ENCODE assay signal across 18 mouse cellular contexts in the genomic region with DNA sequence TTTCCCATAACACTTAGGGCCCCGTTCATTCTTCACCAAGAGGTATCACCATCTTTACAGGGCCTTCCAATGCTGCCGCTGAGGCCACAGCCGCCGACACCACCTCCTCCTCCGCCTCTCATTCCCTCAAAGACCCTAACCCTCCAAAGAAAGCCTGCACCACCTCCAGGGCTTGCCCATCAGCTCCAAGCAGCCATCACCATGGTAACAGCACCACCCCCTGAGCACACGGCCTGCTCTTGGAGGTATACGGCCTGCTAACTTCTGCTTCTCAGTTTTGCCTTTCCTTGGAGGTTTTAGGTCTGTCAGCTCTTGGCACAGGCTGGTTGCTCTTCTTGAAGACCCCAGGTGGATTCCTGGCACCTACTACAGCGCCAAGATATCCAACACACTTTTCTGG. TPM values are rescaled to one million over a fixed set of nuclear protein-coding genes. Genes with fewer than 3 reads are reported as not detected.
DNase-seq lines count a peak whose midpoint lies in the region; ATAC-seq and TF ChIP-seq lines count a peak whose summit lies in the region.
"Had no signal": no experiment of that assay in that cellular context is flagged by ENCODE, and none has a peak within 500 bp of the region (broad histone marks: within the 10 kb centered on the region; RNA-seq: fewer than 3 reads in every experiment).

No protein-coding gene starts in this region.

- no peak overlapping the region for H3K27ac ChIP-seq in intestine, postnatal 0 days (ENCODE audit: low read depth, low read length)
- no peak overlapping the region for H3K27ac ChIP-seq in intestine, embryonic 16.5 days (ENCODE audit: low read length)
- H3K27ac ChIP-seq in forebrain, embryonic 12.5 days = 0 out of 2 replicates have a peak overlapping the region, but pooled peaks have one; percentile 25
- H3K27ac ChIP-seq in midbrain, embryonic 13.5 days = no peak overlapping the region
- H3K27ac ChIP-seq: neural tube, embryonic 15.5 days had no signal

- WGBS in intestine, postnatal 0 days = 86% methylated on average over 8 of the region's 8 CpGs
- WGBS in intestine, embryonic 16.5 days = 72% methylated on average over 8 of the region's 8 CpGs
- WGBS in forebrain, embryonic 12.5 days = 33% methylated on average over 8 of the region's 8 CpGs
- 27% methylated on average over 8 of the region's 8 CpGs for WGBS in midbrain, embryonic 13.5 days

- ATAC-seq in intestine, postnatal 0 days = no peak
- no peak for ATAC-seq in intestine, embryonic 16.5 days
- peak; percentile 36; the same call in 1 of the 2 replicates for ATAC-seq in forebrain, embryonic 12.5 days (ENCODE audit: low FRiP score)
- ATAC-seq in midbrain, embryonic 13.5 days = peak; percentile 65; the same call in 1 of the 2 replicates

- TF ChIP-seq CTCF in intestine, postnatal 0 days (IDR thresholded peaks at IDR 0.05; ENCODE audit: low read depth) = 0 out of 2 replicates have a peak, but pooled peaks have one; percentile 8

- H3K4me3 ChIP-seq in intestine, postnatal 0 days (ENCODE audit: low read depth, low read length) = no peak overlapping the region
- no peak overlapping the region for H3K4me3 ChIP-seq in intestine, embryonic 16.5 days (ENCODE audit: low read length)
- no peak overlapping the region for H3K4me3 ChIP-seq in forebrain, embryonic 12.5 days (replicated peaks)
- no peak overlapping the region for H3K4me3 ChIP-seq in midbrain, embryonic 13.5 days (replicated peaks)
- H3K4me3 ChIP-seq: neural tube, embryonic 15.5 days had no signal

- H3K4me1 ChIP-seq in intestine, postnatal 0 days (replicated peaks; ENCODE audit: control insufficient read depth, insufficient read depth, low read length) = peaks cover 11% of the 10 kb centered on the region
- H3K4me1 ChIP-seq in intestine, embryonic 16.5 days (ENCODE audit: control insufficient read depth, insufficient read depth, low read length) = peaks cover 26% of the 10 kb centered on the region
- peaks cover 15% of the 10 kb centered on the region for H3K4me1 ChIP-seq in forebrain, embryonic 12.5 days
- peaks cover 15% of the 10 kb centered on the region for H3K4me1 ChIP-seq in midbrain, embryonic 13.5 days (replicated peaks)

- no peak overlapping the region for H3K4me2 ChIP-seq in intestine, postnatal 0 days (replicated peaks; ENCODE audit: low read depth)
- no peak overlapping the region for H3K4me2 ChIP-seq in intestine, embryonic 16.5 days (ENCODE audit: low read depth, low read length)
- no peak overlapping the region for H3K4me2 ChIP-seq in forebrain, embryonic 12.5 days
- H3K4me2 ChIP-seq in midbrain, embryonic 13.5 days (replicated peaks) = no peak overlapping the region
- H3K4me2 ChIP-seq: heart, embryonic 11.5 days; neural tube, embryonic 15.5 days had no signal

- no peaks in the 10 kb centered on the region for H3K27me3 ChIP-seq in intestine, postnatal 0 days (replicated peaks; ENCODE audit: control insufficient read depth, insufficient read depth, low read length)
- no peaks in the 10 kb centered on the region for H3K27me3 ChIP-seq in intestine, embryonic 16.5 days (replicated peaks; ENCODE audit: control insufficient read depth, insufficient read depth, low read length)
- no peaks in the 10 kb centered on the region for H3K27me3 ChIP-seq in forebrain, embryonic 12.5 days
- H3K27me3 ChIP-seq in midbrain, embryonic 13.5 days = no peaks in the 10 kb centered on the region
- H3K27me3 ChIP-seq: neural tube, embryonic 15.5 days had no signal

- DNase-seq in ZHBTc4 (ENCODE audit: low read depth, low spot score) = peak; percentile 28
- DNase-seq in liver = no peak
- DNase-seq in right cerebral cortex, postnatal 14 days = no peak
- DNase-seq: cerebellum, adult 11 months; cerebellum, postnatal 25 days; gastrocnemius, postnatal 36 days; kidney, adult 11 months; kidney, postnatal 14 days; layer of hippocampus, adult 9-11 months; lung, adult 18-20 months; lung, postnatal 36 days; spleen, adult 18-20 months had no signal

- H3K9ac ChIP-seq in intestine, postnatal 0 days (ENCODE audit: low read depth, low read length) = no peak overlapping the region
- H3K9ac ChIP-seq in intestine, embryonic 16.5 days (ENCODE audit: low read depth, low read length) = no peak overlapping the region
- H3K9ac ChIP-seq in forebrain, embryonic 12.5 days = no peak overlapping the region
- no peak overlapping the region for H3K9ac ChIP-seq in midbrain, embryonic 13.5 days (replicated peaks)
- H3K9ac ChIP-seq: neural tube, embryonic 15.5 days had no signal

- no peaks in the 10 kb centered on the region for H3K9me3 ChIP-seq in intestine, postnatal 0 days (ENCODE audit: control insufficient read depth)
- H3K9me3 ChIP-seq in intestine, embryonic 16.5 days (ENCODE audit: control insufficient read depth, low read length) = no peaks in the 10 kb centered on the region
- H3K9me3 ChIP-seq in forebrain, embryonic 12.5 days = no peaks in the 10 kb centered on the region
- H3K9me3 ChIP-seq in midbrain, embryonic 13.5 days = no peaks in the 10 kb centered on the region
- H3K9me3 ChIP-seq: neural tube, embryonic 15.5 days had no signal

- H3K36me3 ChIP-seq in intestine, postnatal 0 days (ENCODE audit: control insufficient read depth, insufficient read depth) = peaks cover 49% of the 10 kb centered on the region
- H3K36me3 ChIP-seq in intestine, embryonic 16.5 days (ENCODE audit: control insufficient read depth, insufficient read depth, low read length) = no peaks in the 10 kb centered on the region
- peaks cover 10% of the 10 kb centered on the region for H3K36me3 ChIP-seq in forebrain, embryonic 12.5 days (replicated peaks)
- H3K36me3 ChIP-seq in midbrain, embryonic 13.5 days = peaks cover 13% of the 10 kb centered on the region
- H3K36me3 ChIP-seq: neural tube, embryonic 15.5 days had no signal

RNA-seq across cellular contexts. Expression of gene Itpk1, which starts 33.9 kb away (rescaled TPM):
- 56.3 and 57.4 TPM in 2 replicates for polyA plus RNA-seq in intestine, postnatal 0 days (2015; fragmentation: Nextera tagmentation; extraction: Ambion mirVana)
- polyA plus RNA-seq in intestine, embryonic 16.5 days (2015; fragmentation: Nextera tagmentation; extraction: Ambion mirVana) = 51.4 and 57.1 TPM in 2 replicates
- 22.5 and 23.1 TPM in 2 replicates for polyA plus RNA-seq in forebrain, embryonic 12.5 days (2016; fragmentation: Nextera tagmentation; extraction: Ambion mirVana)
- 19.7 and 20.7 TPM in 2 replicates for polyA plus RNA-seq in midbrain, embryonic 13.5 days (2015; fragmentation: Nextera tagmentation; extraction: Ambion mirVana)

Comparison
In these comparisons a context has a peak if more than half of its experiments do, and no peak if none do; other contexts are left out.
1. ATAC-seq: peak in forebrain, embryonic 12.5 days (single experiment) and midbrain, embryonic 13.5 days (single experiment); none in intestine, postnatal 0 days (single experiment) and intestine, embryonic 16.5 days (single experiment).